Mouse (Mus musculus) ES-E14 (cell line): ENCODE results near the gene Pld5. TPM values are rescaled to one million over a fixed set of nuclear protein-coding genes. Genes with fewer than 3 reads are reported as not detected.
"Not testable (repeated sequence)": the region's sequence is repeated elsewhere in the genome, so short reads cannot be mapped to it uniquely, and the experiment has no call there.

Source experiments
- DNase-seq: peaks from one replicate; pipeline ENCODE4 v3.0.0-alpha.2; 2013; ENCODE audit warnings: low read depth, low spot score
- H3K27ac ChIP-seq: 2 replicates; pipeline ENCODE4 v1.5.1; 2012; ENCODE audit warnings: low read depth, mild to moderate bottlenecking, low read length, moderate library complexity, mixed read lengths; ENCODE audit not compliant: poor library complexity, insufficient read depth, severe bottlenecking
- H3K36me3 ChIP-seq: 2 replicates; pipeline ENCODE4 v1.6.1; 2012; ENCODE audit warnings: mild to moderate bottlenecking, low read length, moderate library complexity, mixed read lengths; ENCODE audit not compliant: control insufficient read depth, poor library complexity, insufficient read depth, severe bottlenecking
- H3K4me1 ChIP-seq, 2 experiments: fragments of 150-350 bp in 1 of 2; sonication (generic) in 1 of 2; 2 replicates each; pipeline ENCODE4 v1.6.1; 2012; ENCODE audit warnings: low read length in 2 of 2, mild to moderate bottlenecking in 1 of 2, mixed read lengths in 1 of 2; ENCODE audit not compliant: control insufficient read depth in 2 of 2, insufficient read depth in 2 of 2, poor library complexity in 1 of 2
- H3K4me3 ChIP-seq, 2 experiments: fragments of 150-350 bp in 1 of 2; sonication (generic) in 1 of 2; 2 replicates each; pipeline ENCODE4 v1.5.1; 2012; ENCODE audit warnings: low read length in 2 of 2, low read depth in 1 of 2, mild to moderate bottlenecking in 1 of 2, mixed read lengths in 1 of 2; ENCODE audit not compliant: insufficient read depth in 1 of 2, poor library complexity in 1 of 2, severe bottlenecking in 1 of 2
- H3K9ac ChIP-seq: 2 replicates; pipeline ENCODE4 v1.6.1; 2012; ENCODE audit warnings: low read depth, mild to moderate bottlenecking, low read length, mixed read lengths; ENCODE audit not compliant: poor library complexity, insufficient read depth, severe bottlenecking
- H3K9me3 ChIP-seq: fragments of 150-350 bp; sonication (generic); 2 replicates; pipeline ENCODE4 v1.6.1; 2012; ENCODE audit warnings: low read depth, mild to moderate bottlenecking, low read length; ENCODE audit not compliant: control insufficient read depth, insufficient read depth
- CHD2 ChIP-seq: IDR thresholded peaks from 2 replicates; pipeline ENCODE4 v1.6.1; 2014; ENCODE audit warnings: mild to moderate bottlenecking, low read depth, low read length, inconsistent platforms
- HCFC1 ChIP-seq: IDR thresholded peaks from 2 replicates; pipeline ENCODE4 v1.6.1; 2012; ENCODE audit warnings: low read length, inconsistent platforms, borderline replicate concordance; ENCODE audit not compliant: insufficient read depth
- MAFK ChIP-seq: IDR thresholded peaks from 2 replicates; pipeline ENCODE4 v1.6.1; 2014; ENCODE audit warnings: mild to moderate bottlenecking, low read depth, low read length, inconsistent platforms; ENCODE audit not compliant: insufficient read depth
- ZC3H11A ChIP-seq: IDR thresholded peaks from 2 replicates; pipeline ENCODE4 v1.6.1; 2012; ENCODE audit warnings: low read depth, mild to moderate bottlenecking, inconsistent platforms, low read length, borderline replicate concordance
- ZNF384 ChIP-seq: IDR thresholded peaks from 2 replicates; pipeline ENCODE4 v1.6.1; 2012; ENCODE audit warnings: low read depth, low read length, inconsistent platforms
- in situ Hi-C, 2 experiments: fragments of 600-800 bp; cut with MboI; formaldehyde crosslinking; loops; one replicate each; pipeline ENCODE4 v1.15.1; 2025; ENCODE audit warnings: low sequenced_read_pairs in 2 of 2, inconsistent platforms in 1 of 2; ENCODE audit not compliant: unreplicated experiment in 2 of 2
- total RNA-seq: library from RNA; depleted of rRNA; stranded (reverse); fragments of 300-350 nt; gene quantifications from 2 replicates; pipeline ENCODE4 v1.2.3, GENCODE M21; 2012

Pld5 gene
- total RNA-seq, 1 experiment = not detected

GRCm38 (mm10) chr1:176000599-176000998, 274.5 kb downstream of the Pld5 start:
- in situ Hi-C loops = no loop called here
- Histone ChIP-seq H3K9ac (no peak overlapping the region), H3K36me3 (no peaks in the 10 kb centered on the region), H3K9me3 (no peaks in the 10 kb centered on the region), H3K4me1 (no peaks in the 10 kb centered on the region), H3K4me3 (no peak overlapping the region), H3K27ac (no peak overlapping the region)
- DNase-seq = no peak
- no peak for TF ChIP-seq HCFC1
- no peak for TF ChIP-seq CHD2
- TF ChIP-seq MAFK = no peak
- TF ChIP-seq ZNF384 = no peak
- TF ChIP-seq ZC3H11A = no peak

- no peaks in the 10 kb centered on the region for H3K4me1 ChIP-seq
- no peak overlapping the region for H3K9ac ChIP-seq
- no peak overlapping the region for H3K27ac ChIP-seq
- no peak for DNase-seq
- H3K4me3 ChIP-seq = no peak overlapping the region
- H3K9me3 ChIP-seq = no peaks in the 10 kb centered on the region
- no peak for TF ChIP-seq ZNF384
- TF ChIP-seq HCFC1 = no peak
- TF ChIP-seq MAFK = no peak
- TF ChIP-seq ZC3H11A = no peak
- in situ Hi-C loops = no loop called here
- H3K36me3 ChIP-seq = no peaks in the 10 kb centered on the region
These were observed 277.9 kb downstream of the Pld5 start for GRCm38 (mm10) chr1:175997076-175997651.

- TF ChIP-seq ZNF384 (no peak), ZC3H11A (no peak), MAFK (no peak), CHD2 (no peak), HCFC1 (no peak)
- DNase-seq = no peak
These were observed 286.2 kb downstream of the Pld5 start for GRCm38 (mm10) chr1:175988912-175989311.

GRCm38 (mm10) chr1:175988448-175988847, 286.7 kb downstream of the Pld5 start:
- H3K4me1 ChIP-seq = no peaks in the 10 kb centered on the region; a peak in 1 of 4 replicates
- no peak overlapping the region for H3K4me3 ChIP-seq
- DNase-seq = no peak
- no peaks in the 10 kb centered on the region for H3K36me3 ChIP-seq
- H3K27ac ChIP-seq = no peak overlapping the region
- in situ Hi-C loops = no loop called here
- no peak overlapping the region for H3K9ac ChIP-seq
- TF ChIP-seq MAFK (no peak), CHD2 (no peak), ZC3H11A (no peak), ZNF384 (no peak), HCFC1 (no peak)
- no peaks in the 10 kb centered on the region for H3K9me3 ChIP-seq

More at GRCm38 (mm10) chr1:175988912-175989311, 286.2 kb downstream of the Pld5 start:
- H3K36me3 ChIP-seq = no peaks in the 10 kb centered on the region
- no peak overlapping the region for H3K9ac ChIP-seq
- no peaks in the 10 kb centered on the region for H3K9me3 ChIP-seq
- H3K4me3 ChIP-seq = no peak overlapping the region
- in situ Hi-C loops = no loop called here
- H3K27ac ChIP-seq = no peak overlapping the region
- no peaks in the 10 kb centered on the region; a peak in 1 of 4 replicates for H3K4me1 ChIP-seq

GRCm38 (mm10) chr1:175979014-175979413, 296.1 kb downstream of the Pld5 start, which contains the start of gene Rbm8a2:
Gene Rbm8a2, minus strand, starts transcription at chr1:175979114.
- H3K27ac ChIP-seq, in situ Hi-C loops, H3K9ac ChIP-seq, H3K4me3 ChIP-seq, H3K4me1 ChIP-seq, DNase-seq, H3K9me3 ChIP-seq, H3K36me3 ChIP-seq: not testable (repeated sequence)
